In the genomic region with DNA sequence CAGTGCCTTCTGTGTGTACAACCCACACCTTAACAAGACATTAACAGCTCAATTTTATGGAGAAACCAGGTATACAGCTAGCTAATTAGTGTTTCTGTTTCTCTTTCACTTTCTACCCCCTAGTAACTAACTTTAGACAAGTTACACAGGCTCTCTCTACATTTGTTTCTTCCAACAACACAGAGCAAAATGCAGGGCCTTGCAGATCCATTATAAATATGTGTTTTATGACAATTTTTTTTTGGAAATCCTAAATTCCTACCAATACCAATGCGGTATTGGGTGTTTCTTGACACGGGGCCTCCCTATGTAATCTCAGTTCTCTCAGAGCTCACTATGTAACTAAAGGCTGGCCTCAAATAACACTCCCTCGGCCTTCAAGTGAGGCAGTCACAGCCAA, we compare ENCODE assay signal across 28 mouse cellular contexts.
A peak's percentile ranks its signal among the peaks of the same experiment; 100 is the strongest.
DNase-seq lines count a peak whose midpoint lies in the region; ATAC-seq lines count a peak whose summit lies in the region.
"Had no signal": no experiment of that assay in that cellular context is flagged by ENCODE, and none has a peak within 500 bp of the region (broad histone marks: within the 10 kb centered on the region; RNA-seq: fewer than 3 reads in every experiment).

No protein-coding gene starts in this region.

- no peak overlapping the region for H3K27ac ChIP-seq in midbrain, embryonic 11.5 days (ENCODE audit: low read depth, low read length)
- no peak overlapping the region for H3K27ac ChIP-seq in midbrain, embryonic 15.5 days
- H3K27ac ChIP-seq in forebrain, embryonic 11.5 days (ENCODE audit: low read depth, low read length): no peak overlapping the region
- H3K27ac ChIP-seq: embryonic facial prominence, embryonic 15.5 days; heart, embryonic 10.5 days; hindbrain, embryonic 10.5 days; limb, embryonic 10.5 days; midbrain, embryonic 13.5 days; neural tube, embryonic 13.5 days; stomach, embryonic 15.5 days had no signal

- H3K36me3 ChIP-seq in midbrain, embryonic 11.5 days (ENCODE audit: control insufficient read depth, insufficient read depth, low read length): no peaks in the 10 kb centered on the region
- no peaks in the 10 kb centered on the region for H3K36me3 ChIP-seq in midbrain, embryonic 15.5 days (replicated peaks)
- no peaks in the 10 kb centered on the region for H3K36me3 ChIP-seq in forebrain, embryonic 11.5 days (ENCODE audit: control insufficient read depth, insufficient read depth, low read length)
- H3K36me3 ChIP-seq: embryonic facial prominence, embryonic 15.5 days; heart, embryonic 10.5 days; hindbrain, embryonic 10.5 days; limb, embryonic 10.5 days; midbrain, embryonic 13.5 days; neural tube, embryonic 13.5 days; stomach, embryonic 15.5 days had no signal

- H3K4me3 ChIP-seq in midbrain, embryonic 11.5 days (ENCODE audit: low read depth, low read length): no peak overlapping the region
- no peak overlapping the region for H3K4me3 ChIP-seq in midbrain, embryonic 15.5 days
- no peak overlapping the region for H3K4me3 ChIP-seq in forebrain, embryonic 11.5 days (ENCODE audit: low read depth, low read length)
- H3K4me3 ChIP-seq: embryonic facial prominence, embryonic 15.5 days; heart, embryonic 10.5 days; hindbrain, embryonic 10.5 days; limb, embryonic 10.5 days; midbrain, embryonic 13.5 days; neural tube, embryonic 13.5 days; stomach, embryonic 15.5 days had no signal

- H3K9me3 ChIP-seq in midbrain, embryonic 11.5 days (ENCODE audit: control insufficient read depth, low read length): no peaks in the 10 kb centered on the region
- no peaks in the 10 kb centered on the region for H3K9me3 ChIP-seq in midbrain, embryonic 15.5 days
- H3K9me3 ChIP-seq in forebrain, embryonic 11.5 days (ENCODE audit: control insufficient read depth, low read length): no peaks in the 10 kb centered on the region
- H3K9me3 ChIP-seq: embryonic facial prominence, embryonic 15.5 days; heart, embryonic 10.5 days; hindbrain, embryonic 10.5 days; limb, embryonic 10.5 days; midbrain, embryonic 13.5 days; neural tube, embryonic 13.5 days; stomach, embryonic 15.5 days had no signal

- H3K9ac ChIP-seq in midbrain, embryonic 11.5 days (ENCODE audit: low read length): no peak overlapping the region
- H3K9ac ChIP-seq in midbrain, embryonic 15.5 days: no peak overlapping the region
- H3K9ac ChIP-seq in forebrain, embryonic 11.5 days (ENCODE audit: low read length): no peak overlapping the region
- H3K9ac ChIP-seq: embryonic facial prominence, embryonic 15.5 days; midbrain, embryonic 13.5 days; neural tube, embryonic 13.5 days; stomach, embryonic 15.5 days had no signal

- no peak for ATAC-seq in midbrain, embryonic 11.5 days (ENCODE audit: low FRiP score)
- ATAC-seq in midbrain, embryonic 15.5 days (replicated peaks): no peak
- ATAC-seq in activated CD4-positive, CD25-positive, alpha-beta regulatory T cell, adult 4 months: peak; percentile 77
- no peak for ATAC-seq in forebrain, embryonic 11.5 days (replicated peaks; ENCODE audit: low FRiP score)
- ATAC-seq: forebrain, embryonic 16.5 days; hindbrain, embryonic 16.5 days; midbrain, embryonic 13.5 days had no signal

- no peaks in the 10 kb centered on the region for H3K27me3 ChIP-seq in midbrain, embryonic 11.5 days (ENCODE audit: control insufficient read depth, insufficient read depth, low read length)
- H3K27me3 ChIP-seq in midbrain, embryonic 15.5 days (replicated peaks): no peaks in the 10 kb centered on the region
- H3K27me3 ChIP-seq in forebrain, embryonic 11.5 days (ENCODE audit: control insufficient read depth, insufficient read depth, low read length): no peaks in the 10 kb centered on the region
- H3K27me3 ChIP-seq: embryonic facial prominence, embryonic 15.5 days; midbrain, embryonic 13.5 days; neural tube, embryonic 13.5 days; stomach, embryonic 15.5 days had no signal

- H3K4me1 ChIP-seq in midbrain, embryonic 11.5 days (ENCODE audit: control insufficient read depth, insufficient read depth, low read length): no peaks in the 10 kb centered on the region
- H3K4me1 ChIP-seq in midbrain, embryonic 15.5 days: peaks cover 13% of the 10 kb centered on the region
- H3K4me1 ChIP-seq in forebrain, embryonic 11.5 days (replicated peaks; ENCODE audit: control insufficient read depth, insufficient read depth, low read length): no peaks in the 10 kb centered on the region
- H3K4me1 ChIP-seq: embryonic facial prominence, embryonic 15.5 days; stomach, embryonic 15.5 days had no signal

- 89% methylated on average over 3 of the region's 3 CpGs for WGBS in midbrain, embryonic 11.5 days
- 88% methylated on average over 3 of the region's 3 CpGs for WGBS in midbrain, embryonic 15.5 days
- 92% methylated on average over 3 of the region's 3 CpGs for WGBS in forebrain, embryonic 11.5 days

- no peak overlapping the region for H3K4me2 ChIP-seq in midbrain, embryonic 11.5 days
- H3K4me2 ChIP-seq in midbrain, embryonic 15.5 days: no peak overlapping the region
- H3K4me2 ChIP-seq in forebrain, embryonic 11.5 days (ENCODE audit: low read depth, low read length, severe bottlenecking): no peak overlapping the region
- H3K4me2 ChIP-seq: embryonic facial prominence, embryonic 15.5 days; midbrain, embryonic 13.5 days; neural tube, embryonic 13.5 days; stomach, embryonic 15.5 days had no signal

- peak; percentile 69 for DNase-seq in midbrain, embryonic 11.5 days (ENCODE audit: low spot score, missing footprints)
- peak; percentile 18 for DNase-seq in naive thymus-derived CD4-positive, alpha-beta T cell, adult 2 months (ENCODE audit: low read depth)
- DNase-seq in kidney, adult 18-20 months: no peak
- DNase-seq in forebrain, embryonic 11.5 days (ENCODE audit: low spot score): no peak
- DNase-seq in cerebellum, postnatal 4 days (ENCODE audit: low spot score in 2 of 2): no peak
- DNase-seq: adrenal gland, postnatal 36 days; B cell, adult 2 months; cerebellum, adult 9-10 months; gastrocnemius, postnatal 10 days; kidney, adult 9 months; kidney, postnatal 36 days; liver; lung, postnatal 10 days; right cerebral cortex, adult 18-20 months; right cerebral cortex, postnatal 4 days; thymus, adult 2 months; thymus, postnatal 4 days had no signal

Comparison
In these comparisons a context has a peak if more than half of its experiments do, and no peak if none do; other contexts are left out.
1. DNase-seq: peak in midbrain, embryonic 11.5 days (single experiment) and naive thymus-derived CD4-positive, alpha-beta T cell, adult 2 months (single experiment); none in kidney, adult 18-20 months (single experiment), forebrain, embryonic 11.5 days (single experiment) and cerebellum, postnatal 4 days (0 of 2).